Mouse (Mus musculus) heart, embryonic 14.5 days (tissue): ENCODE measurements at regions not wholly inside any gene's neighbourhood (a gene's known extent, or its start where the extent isn't known, plus 50 kb on each side); places are given as distances from the start of the nearest gene placed in this dataset.

Source experiments
- ATAC-seq: fragments of 200-750 bp; cut with Nextera tagmentation; 2 replicates; pipeline ENCODE4 v1.8.0; 2017; ENCODE audit warnings: low read depth, moderate TSS enrichment; ENCODE audit not compliant: insufficient number of reproducible peaks, insufficient read depth, low FRiP score
- H3K27ac ChIP-seq, 2 experiments: fragments of 200-500 bp in 1 of 2; fragments of 300-500 bp in 1 of 2; sonication (generic) in 1 of 2; replicated peaks in 1 of 2; 2 replicates each; pipeline ENCODE4 v1.5.1; 2012 to 2014; ENCODE audit warnings: low read depth in 2 of 2, low read length in 2 of 2, control low read depth in 1 of 2, mild to moderate bottlenecking in 1 of 2, mixed read lengths in 1 of 2; ENCODE audit not compliant: control insufficient read depth in 1 of 2, insufficient read depth in 1 of 2
- H3K27me3 ChIP-seq: fragments of 300-500 bp; sonication (generic); 2 replicates; pipeline ENCODE4 v1.6.1; 2014; ENCODE audit warnings: mild to moderate bottlenecking, low read length, control low read depth; ENCODE audit not compliant: control insufficient read depth, insufficient read depth
- H3K36me3 ChIP-seq: fragments of 300-500 bp; sonication (generic); 2 replicates; pipeline ENCODE4 v1.6.1; 2014; ENCODE audit warnings: mild to moderate bottlenecking, control low read depth, low read length, mixed read lengths; ENCODE audit not compliant: control insufficient read depth, insufficient read depth
- H3K4me1 ChIP-seq, 2 experiments: fragments of 200-500 bp in 1 of 2; fragments of 300-500 bp in 1 of 2; sonication (generic) in 1 of 2; 2 replicates each; pipeline ENCODE4 v1.6.1; 2012 to 2014; ENCODE audit warnings: low read length in 2 of 2, control low read depth in 1 of 2, mixed read lengths in 1 of 2; ENCODE audit not compliant: control insufficient read depth in 2 of 2, insufficient read depth in 2 of 2
- H3K4me2 ChIP-seq: fragments of 300-500 bp; sonication (generic); 2 replicates; pipeline ENCODE4 v1.6.1; 2014; ENCODE audit warnings: mild to moderate bottlenecking, low read length
- H3K4me3 ChIP-seq, 2 experiments: fragments of 200-500 bp in 1 of 2; fragments of 300-500 bp in 1 of 2; sonication (generic) in 1 of 2; 2 replicates each; pipeline ENCODE4 v1.5.1; 2012 to 2014; ENCODE audit warnings: low read length in 2 of 2, mild to moderate bottlenecking in 2 of 2, control low read depth in 1 of 2, low read depth in 1 of 2, moderate library complexity in 1 of 2; ENCODE audit not compliant: control insufficient read depth in 1 of 2, insufficient read depth in 1 of 2
- H3K9ac ChIP-seq: fragments of 300-500 bp; sonication (generic); 2 replicates; pipeline ENCODE4 v1.6.1; 2014; ENCODE audit warnings: mild to moderate bottlenecking, low read length
- H3K9me3 ChIP-seq: fragments of 300-500 bp; sonication (generic); 2 replicates; pipeline ENCODE4 v1.6.1; 2016; ENCODE audit warnings: low read length, control low read depth; ENCODE audit not compliant: control insufficient read depth
- WGBS: fragments of 180-500 bp; shearing (Covaris S2); extraction: QIAGEN DNeasy Blood & Tissue Kit; methylation state at CpG from one replicate; pipeline ENCODE4 v1.1.7; 2014; 5-methylcytosine and 5-hydroxymethylcytosine counted together

GRCm38 (mm10) chr10:118083035-118083720 is 58.4 kb upstream of the Mdm1 start:
- 82% methylated on average over 13 of the region's 13 CpGs for WGBS
- no peak overlapping the region for H3K27ac ChIP-seq
- H3K4me3 ChIP-seq = no peak overlapping the region

GRCm38 (mm10) chr10:118083721-118084075 is 57.9 kb upstream of the Mdm1 start:
- Histone ChIP-seq H3K9me3 (0 out of 2 replicates have a peak, but pooled peaks cover 6% of the 10 kb centered on the region), H3K27me3 (no peaks in the 10 kb centered on the region), H3K27ac (no peak overlapping the region), H3K36me3 (no peaks in the 10 kb centered on the region), H3K4me1 (peaks cover 2 to 3% of the 10 kb centered on the region in 2 experiments; a peak in 1 of 4 replicates), H3K4me3 (no peak overlapping the region), H3K9ac (no peak overlapping the region), H3K4me2 (no peak overlapping the region)
- 86% methylated on average over 8 of the region's 8 CpGs for WGBS
- no peak for ATAC-seq

More at GRCm38 (mm10) chr10:118083035-118083720, 58.4 kb upstream of the Mdm1 start:
- H3K27me3 ChIP-seq = no peaks in the 10 kb centered on the region
- no peaks in the 10 kb centered on the region for H3K36me3 ChIP-seq
- 0 out of 2 replicates have a peak, but pooled peaks cover 6% of the 10 kb centered on the region for H3K9me3 ChIP-seq
- no peak overlapping the region for H3K4me2 ChIP-seq
- H3K9ac ChIP-seq = no peak overlapping the region
- H3K4me1 ChIP-seq = peaks cover 2 to 3% of the 10 kb centered on the region in 2 experiments; a peak in 1 of 4 replicates
- ATAC-seq = no peak

DNA sequence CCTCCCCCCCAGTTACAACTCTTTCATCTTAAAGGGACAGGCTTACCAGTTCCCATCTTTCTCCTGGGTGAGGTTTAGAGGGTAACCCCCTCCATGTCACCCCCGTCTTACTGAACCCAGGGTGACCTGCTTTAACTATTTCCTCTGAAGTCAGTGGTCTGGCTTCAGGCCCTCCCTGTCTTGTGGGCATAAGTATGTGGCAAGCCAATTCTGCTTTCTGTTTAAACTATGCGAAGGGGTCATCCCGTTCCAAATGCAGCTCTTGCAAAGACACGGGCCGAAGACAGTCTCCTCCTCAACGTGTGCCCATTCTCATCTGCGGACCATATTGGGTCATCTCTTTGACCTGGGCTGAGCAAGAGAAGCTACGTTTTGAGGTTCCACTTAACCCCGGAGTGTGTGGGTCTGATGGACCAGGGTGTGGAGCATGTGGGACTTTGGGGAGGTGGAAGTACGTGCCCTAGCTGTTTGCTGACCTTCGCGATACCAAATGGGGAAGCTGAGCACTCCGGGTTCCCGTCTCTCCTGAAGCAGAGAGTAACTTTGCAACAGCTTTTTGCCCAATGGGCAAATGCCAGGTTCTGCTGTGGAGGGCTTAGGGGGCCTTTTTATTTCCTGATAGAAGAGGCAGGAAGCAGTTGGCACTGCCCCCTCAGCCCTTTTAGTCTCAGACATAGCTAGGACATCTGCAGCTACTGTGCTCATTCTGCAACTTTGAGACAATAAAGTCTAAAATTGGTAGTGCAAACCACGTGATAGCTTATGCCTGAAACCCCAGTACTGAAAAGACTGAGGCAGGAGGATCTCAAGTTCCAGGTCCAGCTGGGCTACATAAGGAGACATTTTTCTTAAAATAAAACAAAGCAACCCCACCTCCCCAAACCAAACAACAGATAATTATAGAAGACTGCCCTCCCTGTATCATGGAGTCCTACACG is 56.3 kb upstream of the Mdm1 start:
- H3K4me2 ChIP-seq = no peak overlapping the region
- H3K4me3 ChIP-seq = no peak overlapping the region
- no peaks in the 10 kb centered on the region for H3K36me3 ChIP-seq
- no peak for ATAC-seq
- H3K9me3 ChIP-seq = no peaks in the 10 kb centered on the region
- H3K27ac ChIP-seq = no peak overlapping the region
- H3K27me3 ChIP-seq = no peaks in the 10 kb centered on the region
- WGBS = 85% methylated on average over 16 of the region's 16 CpGs
- H3K4me1 ChIP-seq = peaks cover 2 to 3% of the 10 kb centered on the region in 2 experiments; a peak in 1 of 4 replicates
- no peak overlapping the region for H3K9ac ChIP-seq

DNA sequence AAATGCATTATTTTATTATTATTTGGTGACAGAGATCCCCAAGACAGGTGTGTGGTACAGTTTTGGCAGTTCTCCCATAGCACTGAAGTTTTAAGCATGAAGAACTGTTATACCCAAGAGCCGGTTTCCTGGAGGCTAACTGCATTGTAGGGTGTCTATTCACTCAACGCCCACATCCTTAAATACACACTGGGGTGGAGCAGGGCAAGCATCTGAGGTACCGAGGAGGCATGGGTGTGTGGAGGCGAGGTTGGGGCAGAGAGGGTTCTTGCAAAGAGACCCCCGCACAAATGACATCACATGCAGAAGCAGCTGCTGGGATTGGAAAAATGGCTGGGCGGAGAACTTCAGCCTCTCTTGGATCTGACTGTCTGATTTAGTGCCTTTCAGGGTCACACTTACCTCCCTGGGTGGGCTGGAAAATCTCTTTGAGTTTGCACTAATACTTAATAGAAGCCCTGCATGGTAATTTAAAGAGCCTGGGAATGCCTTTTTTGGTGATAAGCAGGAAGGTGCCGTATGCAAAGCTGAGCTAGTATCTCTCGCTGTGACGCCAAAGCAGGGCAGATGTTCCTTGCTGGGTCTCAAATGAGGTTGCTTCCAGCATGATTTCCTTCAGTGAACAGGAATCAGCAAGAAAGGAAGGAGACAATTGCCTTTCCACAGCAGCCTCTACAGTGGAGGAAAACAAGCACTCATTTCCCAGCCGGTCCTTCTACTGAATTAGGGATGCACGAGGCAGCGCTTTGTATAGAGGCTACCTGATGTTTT is 53.9 kb upstream of the Mdm1 start:
- H3K27me3 ChIP-seq = no peaks in the 10 kb centered on the region
- no peak for ATAC-seq
- H3K4me2 ChIP-seq = peak overlapping the region; percentile 47

GRCm38 (mm10) chr10:118088499-118088898 is 53.1 kb upstream of the Mdm1 start:
- WGBS = 58% methylated on average over 2 of the region's 2 CpGs
- Histone ChIP-seq H3K27ac (no peak overlapping the region), H3K9ac (no peak overlapping the region)

More for the DNA sequence above, 53.9 kb upstream of the Mdm1 start:
- H3K9ac ChIP-seq = no peak overlapping the region
- 23% methylated on average over 12 of the region's 12 CpGs for WGBS
- H3K9me3 ChIP-seq = no peaks in the 10 kb centered on the region
- no peak overlapping the region for H3K4me3 ChIP-seq
- no peaks in the 10 kb centered on the region for H3K36me3 ChIP-seq
- no peak overlapping the region for H3K27ac ChIP-seq
- H3K4me1 ChIP-seq = peaks cover 2 to 3% of the 10 kb centered on the region in 2 experiments; a peak in 1 of 4 replicates

DNA sequence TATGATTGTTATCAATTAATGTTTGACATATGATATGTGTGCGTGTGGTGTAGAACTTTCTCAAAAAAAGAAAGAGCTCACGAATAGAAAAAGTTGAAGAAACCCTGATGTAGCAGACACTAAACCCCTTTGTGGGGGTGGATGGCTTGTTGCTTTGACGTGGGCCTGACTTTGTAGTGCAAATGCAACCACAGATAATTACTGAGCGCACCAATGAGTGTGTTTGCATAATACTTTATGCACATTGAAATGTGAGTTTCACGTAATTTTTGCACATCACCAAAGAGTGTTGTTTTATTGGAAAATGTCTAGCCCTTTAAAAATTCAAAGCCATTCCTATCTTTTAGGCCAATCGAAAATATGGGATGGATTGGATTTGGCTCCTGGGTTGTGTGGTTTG is 51.7 kb upstream of the Mdm1 start:
- H3K4me2 ChIP-seq = no peak overlapping the region
- 88% methylated on average over 6 of the region's 6 CpGs for WGBS
- no peaks in the 10 kb centered on the region for H3K9me3 ChIP-seq
- no peaks in the 10 kb centered on the region for H3K27me3 ChIP-seq
- ATAC-seq = no peak
- H3K36me3 ChIP-seq = no peaks in the 10 kb centered on the region
- peaks cover 2 to 3% of the 10 kb centered on the region in 2 experiments; a peak in 2 of 4 replicates for H3K4me1 ChIP-seq
- H3K4me3 ChIP-seq = no peak overlapping the region
- no peak overlapping the region for H3K27ac ChIP-seq
- no peak overlapping the region for H3K9ac ChIP-seq

More at GRCm38 (mm10) chr10:118088499-118088898, 53.1 kb upstream of the Mdm1 start:
- Histone ChIP-seq H3K36me3 (no peaks in the 10 kb centered on the region), H3K4me1 (peaks cover 2 to 3% of the 10 kb centered on the region in 2 experiments; a peak in 1 of 4 replicates), H3K27me3 (no peaks in the 10 kb centered on the region), H3K4me2 (no peak overlapping the region), H3K4me3 (no peak overlapping the region), H3K9me3 (no peaks in the 10 kb centered on the region)
- ATAC-seq = no peak

GRCm38 (mm10) chr10:118091476-118091875 is 50.1 kb upstream of the Mdm1 start:
- Histone ChIP-seq H3K9ac (no peak overlapping the region), H3K27me3 (no peaks in the 10 kb centered on the region), H3K27ac (no peak overlapping the region), H3K4me3 (no peak overlapping the region), H3K4me1 (peaks cover 2 to 3% of the 10 kb centered on the region in 2 experiments; a peak in 2 of 4 replicates), H3K36me3 (no peaks in the 10 kb centered on the region), H3K4me2 (no peak overlapping the region), H3K9me3 (no peaks in the 10 kb centered on the region)
- 74% methylated on average over 12 of the region's 12 CpGs for WGBS
- no peak for ATAC-seq
